Mouse (Mus musculus) cerebellum, postnatal 36 days (tissue): Measurements from ENCODE around the gene Kcp.
A peak's percentile ranks its signal among the peaks of the same experiment; 100 is the strongest.

ENCODE experiments used
- DNase-seq, 2 experiments: peaks; one replicate each; pipeline ENCODE4 v3.0.0; 2021 to 2022; ENCODE audit warnings: mixed read lengths in 2 of 2

Kcp gene

GRCm38 (mm10) chr6:29507447-29508309 lies at the start of gene Kcp:
Kcp (minus strand) TSS chr6:29507952.
- DNase-seq, result no peak

GRCm38 (mm10) chr6:29557112-29557511 lies 49.4 kb upstream of the Kcp start:
- no peak for DNase-seq

- no peak for DNase-seq
Observed at GRCm38 (mm10) chr6:29552526-29552925, 44.8 kb upstream of the Kcp start.

- DNase-seq, result no peak
Observed at GRCm38 (mm10) chr6:29548086-29548485, 40.3 kb upstream of the Kcp start.

GRCm38 (mm10) chr6:29547582-29547981 lies 39.8 kb upstream of the Kcp start:
- DNase-seq, result no peak

- no peak for DNase-seq
Observed at GRCm38 (mm10) chr6:29545611-29546010, 37.9 kb upstream of the Kcp start.

GRCm38 (mm10) chr6:29540956-29541355 lies 33.2 kb upstream of the Kcp start:
- DNase-seq, result no peak

GRCm38 (mm10) chr6:29540223-29540622 lies 32.5 kb upstream of the Kcp start:
- DNase-seq, result no peak

- no peak for DNase-seq
Observed at GRCm38 (mm10) chr6:29539502-29539901, 31.8 kb upstream of the Kcp start.

GRCm38 (mm10) chr6:29537221-29537620 lies 29.5 kb upstream of the Kcp start:
- no peak for DNase-seq

GRCm38 (mm10) chr6:29536651-29537193 lies 29.0 kb upstream of the Kcp start:
- peak in 1 of 2 experiments; percentile 16 for DNase-seq

- DNase-seq, result no peak
Observed at GRCm38 (mm10) chr6:29535316-29535715, 27.6 kb upstream of the Kcp start.

- DNase-seq, result no peak
Observed at GRCm38 (mm10) chr6:29530050-29530449, 22.3 kb upstream of the Kcp start.

GRCm38 (mm10) chr6:29529444-29529820 lies 21.7 kb upstream of the Kcp start:
- DNase-seq, result no peak

GRCm38 (mm10) chr6:29528561-29529443 lies 21.1 kb upstream of the Kcp start:
- no peak for DNase-seq

- no peak for DNase-seq
Observed at GRCm38 (mm10) chr6:29528165-29528505, 20.4 kb upstream of the Kcp start.

- DNase-seq, result no peak
Observed at GRCm38 (mm10) chr6:29527361-29528164, 19.8 kb upstream of the Kcp start.

GRCm38 (mm10) chr6:29526281-29527251 lies 18.8 kb upstream of the Kcp start, which contains the start of gene Irf5:
Irf5 (plus strand) TSS chr6:29526625.
- no peak for DNase-seq

GRCm38 (mm10) chr6:29525256-29525655 lies 17.5 kb upstream of the Kcp start:
- DNase-seq, result no peak

- DNase-seq, result no peak
Observed at GRCm38 (mm10) chr6:29524034-29524489, 16.3 kb upstream of the Kcp start.
